Mouse (Mus musculus) mouse embryonic stem cell (cell line): Measurements from ENCODE around the gene Gm498.

Source experiments
- in situ Hi-C, 2 experiments: fragments of 300-500 bp; cut with MboI; formaldehyde crosslinking; loops; 1 replicate in 1 of 2; 3 replicates in 1 of 2; pipeline ENCODE4 v1.14.3; 2019 to 2020; ENCODE audit warnings: low sequenced_read_pairs in 2 of 2, low pct_unique_long_range_greater_than_20kb in 1 of 2, mixed read lengths in 1 of 2; ENCODE audit not compliant: unreplicated experiment in 1 of 2

Gm498 gene

GRCm38 (mm10) chr7:143866538-143866937, at the start of gene Gm498:
Gene Gm498 (plus strand): TSS chr7:143866838.
- in situ Hi-C loops, result no loop called here

DNA sequence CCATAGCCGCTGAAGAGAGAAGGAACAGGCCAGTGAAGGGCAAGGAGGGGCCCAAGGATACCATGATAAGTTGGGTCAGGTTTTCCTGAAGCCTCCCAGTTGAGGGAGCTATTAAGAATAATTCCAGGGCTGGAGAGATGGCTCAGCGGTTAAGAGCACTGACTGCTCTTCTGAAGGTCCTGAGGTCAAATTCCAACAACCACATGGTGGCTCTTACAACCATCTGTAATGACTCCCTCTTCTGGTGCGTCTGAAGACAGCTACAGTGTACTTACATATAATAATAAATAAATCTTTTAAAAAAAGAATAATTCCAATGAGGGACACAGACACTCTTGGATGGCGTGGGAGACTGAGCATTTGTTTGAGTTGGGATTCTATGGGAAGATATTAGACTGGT, 47.4 kb upstream of the Gm498 start:
- in situ Hi-C loops, result no loop called here

GRCm38 (mm10) chr7:143821241-143821640, 45.4 kb upstream of the Gm498 start:
- in situ Hi-C loops, result no loop called here

DNA sequence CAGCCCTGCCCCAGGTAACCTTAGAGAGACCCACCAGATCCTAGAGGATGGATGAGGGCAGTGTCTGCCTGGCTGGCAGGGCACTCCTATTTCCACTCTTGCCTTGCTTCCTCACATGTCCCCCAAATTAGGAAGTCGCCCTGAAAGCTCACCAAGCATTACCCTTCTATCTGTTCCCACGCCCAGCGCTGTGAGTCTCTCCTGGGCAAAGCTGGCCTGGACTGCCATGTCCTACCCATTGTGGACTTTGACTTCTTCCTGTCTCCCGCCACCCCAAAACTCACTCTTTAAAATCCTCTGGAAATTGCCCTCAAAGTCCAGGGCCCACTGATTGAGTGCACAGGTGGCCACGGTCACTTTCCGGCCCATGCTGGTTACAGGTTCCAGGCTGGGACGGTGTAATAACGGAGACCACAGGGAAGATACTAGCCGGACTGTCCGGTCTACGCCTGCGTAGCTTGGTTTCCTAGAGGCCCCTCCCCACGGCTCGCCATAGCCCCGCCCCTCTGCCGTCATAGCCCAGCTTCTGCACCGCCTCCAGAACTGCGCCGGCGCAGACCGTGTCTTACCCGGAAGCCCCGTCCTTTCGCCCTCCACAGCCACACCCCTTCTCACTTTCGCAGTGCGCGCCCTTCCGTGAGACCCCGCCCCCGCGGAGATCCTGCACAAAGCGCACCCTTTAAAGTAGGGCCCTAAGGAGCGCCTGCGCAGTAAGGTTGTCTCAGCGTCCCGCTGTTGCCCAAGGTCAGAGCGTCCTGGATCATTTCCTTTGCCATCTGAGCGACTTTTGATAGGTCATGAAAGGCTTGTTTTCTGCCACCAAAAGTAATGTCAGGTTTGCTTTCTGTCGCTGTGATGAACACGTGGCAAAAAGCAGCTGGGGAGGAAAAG, 44.0 kb upstream of the Gm498 start, which contains the start of the genes Nadsyn1 and Dhcr7:
Nadsyn1 (minus strand) TSS at position 475 of the 891 bp plus-strand sequence.
Dhcr7 (plus strand) TSS at position 771 of the 891 bp plus-strand sequence.
- in situ Hi-C loops, result no loop called here

DNA sequence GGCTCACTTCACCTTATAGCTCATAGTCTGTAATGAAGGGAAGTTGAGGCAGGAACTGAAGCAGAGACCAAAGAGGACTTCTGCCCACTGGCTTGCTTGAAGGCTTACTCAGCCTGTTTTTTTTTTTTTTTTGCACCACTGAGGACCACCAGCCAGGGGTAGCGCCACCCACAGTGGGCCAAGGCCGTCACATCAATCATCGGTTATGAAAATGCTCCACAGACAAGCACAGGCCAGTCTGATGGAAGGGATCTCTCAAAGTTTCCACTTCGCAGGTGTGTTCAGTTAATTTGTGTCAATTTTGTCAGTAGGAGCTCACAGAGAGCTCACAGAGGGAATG, 43.4 kb upstream of the Gm498 start:
- in situ Hi-C loops, result no loop called here

GRCm38 (mm10) chr7:143826985-143827384, 39.7 kb upstream of the Gm498 start:
- in situ Hi-C loops, result no loop called here

DNA sequence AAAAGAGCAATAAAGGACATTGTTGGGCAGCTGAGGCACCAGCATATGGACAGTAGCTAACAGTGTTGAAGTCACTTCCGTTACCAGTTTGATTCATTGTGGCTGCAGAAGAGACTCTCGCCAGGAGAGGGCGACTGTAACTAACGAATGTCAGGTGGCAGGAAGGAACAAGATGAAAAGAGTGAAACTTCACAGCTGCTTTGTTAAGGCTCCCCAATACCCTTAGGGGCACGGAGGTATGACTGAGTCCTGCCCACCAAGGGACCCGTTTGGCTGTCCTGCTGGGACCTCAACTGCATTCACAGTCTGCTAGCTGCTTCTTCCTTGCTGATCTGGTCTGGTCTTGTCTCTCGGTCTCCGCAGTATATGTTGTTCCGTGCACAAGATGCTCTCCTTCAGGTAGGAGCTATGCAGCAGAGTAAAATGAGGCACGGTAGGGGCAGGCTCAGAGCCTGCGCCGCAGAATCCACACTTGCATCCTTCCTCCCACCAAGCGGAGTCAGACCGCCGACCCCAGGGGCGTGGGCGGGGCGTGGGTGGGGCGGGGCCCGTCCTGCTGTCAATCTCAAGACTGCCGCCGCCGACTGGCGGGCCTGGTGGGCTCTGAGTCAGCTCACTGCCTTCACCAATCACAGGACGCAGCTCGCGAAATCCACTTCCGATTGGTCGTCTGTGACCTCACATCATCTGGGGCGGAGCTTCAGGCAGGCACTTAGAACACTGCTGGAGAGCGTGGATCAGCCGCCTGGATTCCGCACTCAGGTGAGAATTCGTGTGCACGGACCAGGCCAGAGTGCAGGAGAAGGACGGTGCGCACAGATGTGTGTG, 36.9 kb upstream of the Gm498 start:
- in situ Hi-C loops, result loop anchor here (10.0 kb wide), 1 partner anchor 75 kb away; no protein-coding TSS in a partner anchor

- in situ Hi-C loops, result loop anchor here (10.0 kb wide), 1 partner anchor 74 kb away; no protein-coding TSS in a partner anchor
Measured at GRCm38 (mm10) chr7:143830399-143830798, 36.2 kb upstream of the Gm498 start.

DNA sequence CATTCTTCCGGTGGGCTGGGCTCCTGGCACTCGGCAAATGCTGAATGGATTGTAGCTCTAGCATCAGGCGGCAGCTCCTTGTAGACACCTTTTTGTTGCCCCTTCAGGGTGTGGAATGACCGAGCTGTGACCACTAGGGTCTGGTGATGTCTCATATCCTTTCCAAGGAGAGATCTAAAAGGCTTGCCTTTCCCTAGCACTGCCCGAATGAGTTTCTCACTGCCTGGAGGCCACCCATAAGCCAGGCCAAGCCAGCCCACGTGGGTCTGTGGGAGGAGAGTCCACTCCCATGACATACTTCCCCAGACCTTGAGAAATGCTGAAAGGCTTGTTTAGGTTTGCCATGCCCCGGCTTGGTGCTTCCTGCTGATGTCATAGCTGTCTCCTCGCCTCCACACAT, 34.4 kb upstream of the Gm498 start:
- in situ Hi-C loops, result loop anchor here (10.0 kb wide), 1 partner anchor 73 kb away; no protein-coding TSS in a partner anchor

DNA sequence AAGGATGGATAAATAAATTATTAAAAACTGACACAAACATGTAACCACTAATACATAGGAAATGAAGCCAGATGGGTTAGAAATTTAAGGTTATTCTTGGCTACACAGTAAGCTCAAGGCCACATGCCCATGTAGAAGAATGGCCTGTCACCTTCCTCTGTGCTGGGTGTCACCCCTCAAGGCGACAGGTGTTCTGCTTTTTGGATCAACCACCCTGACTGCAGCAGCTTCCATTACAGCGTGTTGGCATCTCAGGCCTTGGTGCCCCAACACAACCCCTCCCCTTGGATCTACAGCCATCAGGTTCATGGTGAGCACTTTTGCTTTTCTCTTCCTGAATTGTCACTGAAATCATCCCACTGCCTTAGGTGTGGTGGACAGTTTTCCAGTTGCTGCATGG, 34.0 kb upstream of the Gm498 start:
- in situ Hi-C loops, result loop anchor here (10.0 kb wide), 1 partner anchor 72 kb away; no protein-coding TSS in a partner anchor

DNA sequence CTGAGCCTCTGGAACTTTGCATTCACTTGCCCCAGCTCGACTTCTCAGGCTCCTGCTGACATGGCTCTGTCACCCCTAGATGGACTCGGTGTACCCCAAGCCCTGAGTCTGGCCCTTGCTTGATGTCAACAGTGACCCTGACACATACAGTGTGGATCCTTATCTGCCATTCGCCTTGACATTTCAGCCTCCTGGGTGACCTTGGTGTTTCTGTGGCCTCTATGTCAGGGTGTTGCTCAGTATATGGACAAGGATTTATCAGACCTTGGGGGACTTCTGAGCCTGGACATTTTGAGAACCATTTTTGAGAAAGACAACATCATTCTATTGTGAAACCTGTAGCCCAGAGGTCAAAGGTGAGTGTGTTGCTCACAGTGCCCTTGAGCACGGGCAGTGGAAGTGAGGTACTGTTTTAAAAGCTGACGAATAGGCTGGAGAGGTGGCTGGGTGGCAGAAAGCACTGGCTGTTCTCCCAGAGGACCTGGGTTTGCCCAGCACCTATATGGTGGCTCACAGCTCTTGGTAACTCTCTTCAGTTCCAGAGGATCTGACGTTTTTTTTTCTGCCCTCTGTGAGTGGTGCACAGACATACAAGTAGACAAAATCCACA, 33.0 kb upstream of the Gm498 start:
- in situ Hi-C loops, result loop anchor here (10.0 kb wide), 1 partner anchor 71 kb away; no protein-coding TSS in a partner anchor

- in situ Hi-C loops, result loop anchor here (10.0 kb wide), 1 partner anchor 70 kb away; no protein-coding TSS in a partner anchor
Measured at GRCm38 (mm10) chr7:143834316-143834715, 32.3 kb upstream of the Gm498 start.

- in situ Hi-C loops, result loop anchor here (10.0 kb wide), 1 partner anchor 70 kb away; no protein-coding TSS in a partner anchor
Measured at GRCm38 (mm10) chr7:143834972-143835371, 31.7 kb upstream of the Gm498 start.

- in situ Hi-C loops, result loop anchor here (10.0 kb wide), 1 partner anchor 67 kb away; no protein-coding TSS in a partner anchor
Measured at GRCm38 (mm10) chr7:143837705-143838358, 28.8 kb upstream of the Gm498 start.

GRCm38 (mm10) chr7:143840121-143840520, 26.5 kb upstream of the Gm498 start:
- in situ Hi-C loops, result no loop called here

DNA sequence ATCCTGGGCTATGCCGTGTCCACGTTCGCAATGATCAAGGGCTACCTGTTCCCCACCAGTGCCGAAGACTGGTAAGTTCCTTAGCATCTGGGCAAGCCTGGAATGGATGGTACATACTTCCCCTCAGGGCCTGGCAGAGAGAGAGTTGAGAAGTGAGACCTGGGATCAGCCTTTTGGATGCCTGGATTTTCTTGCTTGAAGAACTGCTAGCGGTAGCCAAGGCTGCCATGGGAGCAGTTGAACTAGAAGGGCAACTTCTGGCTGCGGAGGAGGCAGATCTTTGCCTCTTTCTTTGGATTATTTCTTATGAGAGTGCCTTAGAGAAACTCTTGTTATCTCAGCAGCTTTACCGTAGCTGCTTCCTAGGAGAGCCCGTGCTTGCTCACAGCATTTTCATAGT, 25.3 kb upstream of the Gm498 start:
- in situ Hi-C loops, result no loop called here

DNA sequence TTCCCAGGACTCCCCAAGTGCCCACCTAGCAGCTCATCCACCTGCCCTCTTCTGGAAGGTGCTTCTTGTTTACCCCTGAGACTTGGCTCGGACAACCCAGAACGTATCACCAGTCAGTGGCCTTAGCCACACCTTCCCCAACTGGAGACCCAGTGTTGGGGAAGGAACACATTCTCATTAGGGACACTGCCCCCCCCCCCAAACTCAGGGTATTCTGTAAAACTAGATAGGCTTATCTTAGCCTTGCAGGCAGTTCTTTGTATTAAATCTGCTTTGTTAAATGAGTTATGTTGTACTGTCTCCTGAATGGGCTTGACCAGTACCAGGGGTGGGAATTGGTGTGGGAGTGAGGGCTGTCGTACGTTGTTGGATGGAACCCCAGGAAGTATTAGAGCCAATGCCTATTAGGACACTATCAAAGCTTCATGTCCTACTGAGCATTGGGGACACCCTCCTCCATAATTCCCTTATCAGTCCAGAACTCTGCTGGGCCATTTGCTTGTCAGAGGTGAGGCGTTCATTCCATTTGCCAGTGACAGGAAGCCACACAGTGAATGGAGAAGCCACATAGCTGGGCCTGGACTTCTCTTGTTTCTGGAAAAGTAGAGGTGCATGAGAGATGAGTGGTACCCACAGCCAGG, 18.4 kb upstream of the Gm498 start:
- in situ Hi-C loops, result no loop called here
